Mouse (Mus musculus): Measurements from ENCODE around the gene Senp2. TPM values are rescaled to one million over a fixed set of nuclear protein-coding genes. Genes with fewer than 3 reads are reported as not detected.

Senp2 gene
- polyA plus RNA-seq, 1 experiment from 2014 or later: 37.2 TPM

GRCm38 (mm10) chr16:22061555-22062160 lies 52.4 kb downstream of the Senp2 start:
- H3K27ac ChIP-seq (ENCODE audit: poor library complexity, severe bottlenecking): no peak overlapping the region
- H3K9me3 ChIP-seq (replicated peaks): no peaks in the 10 kb centered on the region
- H3K27me3 ChIP-seq (replicated peaks): no peaks in the 10 kb centered on the region
- no peak overlapping the region for H3K4me2 ChIP-seq
- H3K36me3 ChIP-seq: peaks cover 88% of the 10 kb centered on the region
- no peak overlapping the region for H3K4me3 ChIP-seq
- no peaks in the 10 kb centered on the region for H3K4me1 ChIP-seq (replicated peaks)
- no peak overlapping the region for H3K9ac ChIP-seq
- ATAC-seq (ENCODE audit: insufficient number of reproducible peaks, low FRiP score): no peak
- 78% methylated on average over 14 of the region's 14 CpGs for WGBS

DNA sequence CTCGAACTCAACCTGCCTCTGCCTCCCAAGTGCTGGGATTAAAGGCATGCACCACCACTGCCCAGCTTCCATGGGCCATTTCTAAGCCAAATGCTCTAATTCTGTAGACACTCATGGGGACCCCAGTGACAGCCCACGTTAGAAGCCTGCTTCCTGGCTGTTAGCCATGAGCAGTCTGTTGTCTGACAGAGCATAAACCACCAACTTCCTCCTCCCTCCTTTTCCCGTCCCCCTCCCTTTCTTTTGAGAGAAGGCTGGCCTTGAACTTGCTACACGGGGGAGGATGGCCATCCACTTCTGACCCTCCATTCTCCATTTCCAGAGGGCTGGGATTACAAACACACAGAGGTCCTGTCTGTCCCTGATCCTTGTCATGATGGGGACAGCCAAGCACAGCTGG lies 53.0 kb downstream of the Senp2 start:
- H3K4me3 ChIP-seq: no peak overlapping the region
- no peak overlapping the region for H3K9ac ChIP-seq
- peaks cover 89% of the 10 kb centered on the region for H3K36me3 ChIP-seq
- H3K4me1 ChIP-seq (replicated peaks): no peaks in the 10 kb centered on the region
- H3K27ac ChIP-seq (ENCODE audit: poor library complexity, severe bottlenecking): no peak overlapping the region
- WGBS: 75% methylated on average over 4 of the region's 4 CpGs
- H3K4me2 ChIP-seq: no peak overlapping the region
- ATAC-seq (ENCODE audit: insufficient number of reproducible peaks, low FRiP score): no peak
- H3K9me3 ChIP-seq (replicated peaks): no peaks in the 10 kb centered on the region
- H3K27me3 ChIP-seq (replicated peaks): no peaks in the 10 kb centered on the region

DNA sequence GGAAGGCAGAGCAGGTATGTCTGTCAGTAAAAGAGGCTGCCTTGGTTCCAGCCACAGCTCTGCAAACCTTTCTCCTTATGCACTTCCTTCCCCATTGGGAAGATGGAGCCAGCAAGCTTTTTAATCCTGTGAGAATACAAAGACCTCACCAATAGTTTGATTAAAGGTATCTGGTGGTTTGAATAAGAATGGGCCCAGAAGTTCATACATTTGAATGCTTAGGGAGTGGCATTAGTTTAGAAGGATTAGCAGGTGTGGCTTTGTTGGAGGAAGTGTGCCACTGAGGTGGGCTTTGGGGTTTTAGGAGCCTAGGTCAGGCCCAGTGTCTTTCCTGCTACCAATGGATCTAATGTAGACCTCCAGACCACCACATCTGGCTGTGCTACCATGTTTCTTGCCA lies 56.3 kb downstream of the Senp2 start:
- no peaks in the 10 kb centered on the region for H3K4me1 ChIP-seq (replicated peaks)

GRCm38 (mm10) chr16:22067406-22067805 lies 58.1 kb downstream of the Senp2 start:
- Histone ChIP-seq H3K4me2 (no peak overlapping the region), H3K36me3 (peaks cover 98% of the 10 kb centered on the region), H3K4me1 (replicated peaks) (no peaks in the 10 kb centered on the region), H3K4me3 (no peak overlapping the region), H3K27me3 (replicated peaks) (no peaks in the 10 kb centered on the region), H3K27ac (ENCODE audit: poor library complexity, severe bottlenecking) (no peak overlapping the region), H3K9ac (no peak overlapping the region), H3K9me3 (replicated peaks) (no peaks in the 10 kb centered on the region)
- whole genome bisulfite sequencing: 89% methylated on average over 8 of the region's 8 CpGs
- ATAC-seq (ENCODE audit: insufficient number of reproducible peaks, low FRiP score): no peak

More for the DNA sequence above, 56.3 kb downstream of the Senp2 start:
- H3K36me3 ChIP-seq: peaks cover 100% of the 10 kb centered on the region
- H3K27ac ChIP-seq (ENCODE audit: poor library complexity, severe bottlenecking): no peak overlapping the region
- H3K4me2 ChIP-seq: no peak overlapping the region
- no peak overlapping the region for H3K4me3 ChIP-seq
- H3K27me3 ChIP-seq (replicated peaks): no peaks in the 10 kb centered on the region
- H3K9me3 ChIP-seq (replicated peaks): no peaks in the 10 kb centered on the region
- no peak for ATAC-seq (ENCODE audit: insufficient number of reproducible peaks, low FRiP score)
- H3K9ac ChIP-seq: no peak overlapping the region

GRCm38 (mm10) chr16:22071361-22071760 lies 62.1 kb downstream of the Senp2 start:
- no peak for ATAC-seq (ENCODE audit: insufficient number of reproducible peaks, low FRiP score)
- no peak overlapping the region for H3K4me2 ChIP-seq
- 78% methylated on average over 7 of the region's 7 CpGs for WGBS
- peaks cover 93% of the 10 kb centered on the region for H3K36me3 ChIP-seq
- H3K9ac ChIP-seq: no peak overlapping the region
- H3K27me3 ChIP-seq (replicated peaks): no peaks in the 10 kb centered on the region
- H3K4me3 ChIP-seq: no peak overlapping the region
- no peak overlapping the region for H3K27ac ChIP-seq (ENCODE audit: poor library complexity, severe bottlenecking)
- peaks cover 6% of the 10 kb centered on the region; the same call in 1 of the 2 replicates for H3K4me1 ChIP-seq (replicated peaks)
- H3K9me3 ChIP-seq (replicated peaks): no peaks in the 10 kb centered on the region

GRCm38 (mm10) chr16:22075067-22075466 lies 65.8 kb downstream of the Senp2 start:
- Histone ChIP-seq H3K9me3 (replicated peaks) (no peaks in the 10 kb centered on the region), H3K27me3 (replicated peaks) (no peaks in the 10 kb centered on the region), H3K4me3 (no peak overlapping the region), H3K36me3 (peaks cover 91% of the 10 kb centered on the region), H3K9ac (no peak overlapping the region), H3K4me1 (replicated peaks) (peaks cover 6% of the 10 kb centered on the region; the same call in 1 of the 2 replicates), H3K4me2 (no peak overlapping the region), H3K27ac (ENCODE audit: poor library complexity, severe bottlenecking) (no peak overlapping the region)
- ATAC-seq (ENCODE audit: insufficient number of reproducible peaks, low FRiP score): no peak
- 78% methylated on average over 6 of the region's 6 CpGs for WGBS

DNA sequence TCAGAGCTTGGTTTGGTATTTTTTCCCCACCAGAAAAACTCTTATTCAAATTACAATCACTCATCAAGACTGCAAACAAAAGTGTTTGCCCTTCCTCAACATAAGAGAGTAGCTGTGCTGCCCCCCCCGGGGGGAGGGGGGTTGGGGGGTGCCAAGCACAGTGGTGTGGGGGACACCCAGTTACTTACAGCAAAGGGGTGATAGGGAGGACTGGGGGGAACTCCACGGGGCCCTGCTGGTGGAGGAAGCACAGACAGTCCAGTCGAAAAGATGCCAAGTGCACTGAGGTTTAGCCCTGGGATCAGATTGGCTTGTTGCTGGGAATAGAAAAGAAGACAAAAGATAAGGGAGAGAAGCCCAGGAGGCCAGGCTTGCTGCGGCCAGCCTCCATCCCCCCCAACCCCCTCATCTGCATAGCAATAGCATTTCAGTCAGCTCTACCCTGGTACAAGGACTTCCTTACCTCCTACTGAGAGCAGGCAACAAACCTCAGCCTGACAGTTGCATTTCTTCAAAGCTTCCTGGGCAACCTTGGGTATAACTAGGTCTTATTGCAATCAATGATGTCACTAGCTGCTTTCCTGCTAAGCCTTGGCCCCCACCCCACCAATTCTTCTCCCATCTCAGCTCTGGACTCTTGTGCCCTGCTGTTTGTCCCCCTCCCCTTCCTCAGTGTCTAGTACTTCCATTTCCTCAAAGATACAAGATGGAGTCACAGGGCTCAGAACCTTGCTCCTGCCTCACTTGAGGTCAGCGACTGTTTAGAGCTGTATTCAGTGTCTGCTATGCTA lies 66.7 kb downstream of the Senp2 start:
- no peak for ATAC-seq (ENCODE audit: insufficient number of reproducible peaks, low FRiP score)
- H3K36me3 ChIP-seq: peaks cover 92% of the 10 kb centered on the region
- WGBS: 37% methylated on average over 5 of the region's 5 CpGs

GRCm38 (mm10) chr16:22076620-22076941 lies 67.3 kb downstream of the Senp2 start:
- Histone ChIP-seq H3K4me2 (no peak overlapping the region), H3K36me3 (peaks cover 92% of the 10 kb centered on the region), H3K4me1 (replicated peaks) (peaks cover 6% of the 10 kb centered on the region; the same call in 1 of the 2 replicates), H3K27me3 (replicated peaks) (no peaks in the 10 kb centered on the region), H3K9me3 (replicated peaks) (no peaks in the 10 kb centered on the region), H3K4me3 (no peak overlapping the region), H3K9ac (no peak overlapping the region), H3K27ac (ENCODE audit: poor library complexity, severe bottlenecking) (no peak overlapping the region)
- ATAC-seq (ENCODE audit: insufficient number of reproducible peaks, low FRiP score): no peak
- WGBS: 59% methylated on average over 4 of the region's 4 CpGs

More for the DNA sequence above, 66.7 kb downstream of the Senp2 start:
- Histone ChIP-seq H3K4me3 (no peak overlapping the region), H3K27ac (ENCODE audit: poor library complexity, severe bottlenecking) (no peak overlapping the region), H3K27me3 (replicated peaks) (no peaks in the 10 kb centered on the region), H3K4me1 (replicated peaks) (peaks cover 6% of the 10 kb centered on the region; the same call in 1 of the 2 replicates), H3K9ac (no peak overlapping the region), H3K4me2 (no peak overlapping the region), H3K9me3 (replicated peaks) (no peaks in the 10 kb centered on the region)

DNA sequence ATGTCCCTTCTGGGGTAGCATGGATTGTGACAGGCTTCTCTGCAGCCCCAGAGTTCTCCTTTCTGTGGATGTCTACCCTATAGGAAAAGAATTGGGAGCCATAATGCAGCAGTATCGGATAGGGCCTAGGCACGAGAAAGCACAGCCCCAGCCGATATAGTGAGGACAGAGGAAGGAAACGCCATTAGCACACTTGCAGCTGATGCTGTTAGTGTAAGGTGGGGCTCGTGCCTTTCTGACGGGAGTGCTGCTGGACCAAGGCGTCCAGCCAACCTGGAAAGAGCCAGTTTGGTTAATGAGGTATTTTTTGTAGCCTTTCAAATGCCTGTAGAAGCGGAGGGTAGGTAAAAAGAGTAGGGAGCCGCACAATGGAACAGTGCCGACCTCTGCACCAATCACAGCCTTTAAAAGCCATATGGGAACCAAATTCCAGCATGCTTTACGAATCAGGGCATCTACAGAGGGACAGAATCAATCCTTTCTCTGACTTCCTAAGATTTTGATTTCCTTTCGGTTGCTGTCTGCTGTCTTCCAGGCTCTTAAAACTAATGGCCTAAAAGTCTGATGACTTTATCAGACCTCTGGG lies 70.9 kb downstream of the Senp2 start:
- H3K27me3 ChIP-seq (replicated peaks): no peaks in the 10 kb centered on the region
- peaks cover 82% of the 10 kb centered on the region for H3K36me3 ChIP-seq
- no peak overlapping the region for H3K9ac ChIP-seq
- WGBS: 80% methylated on average over 12 of the region's 12 CpGs
- H3K4me2 ChIP-seq: no peak overlapping the region
- ATAC-seq (ENCODE audit: insufficient number of reproducible peaks, low FRiP score): no peak
- no peak overlapping the region for H3K4me3 ChIP-seq
- peaks cover 6% of the 10 kb centered on the region; the same call in 1 of the 2 replicates for H3K4me1 ChIP-seq (replicated peaks)
- H3K9me3 ChIP-seq (replicated peaks): no peaks in the 10 kb centered on the region
- no peak overlapping the region for H3K27ac ChIP-seq (ENCODE audit: poor library complexity, severe bottlenecking)

GRCm38 (mm10) chr16:22085411-22085810 lies 76.1 kb downstream of the Senp2 start:
- WGBS: 84% methylated on average over 4 of the region's 4 CpGs
- Histone ChIP-seq H3K9me3 (replicated peaks) (no peaks in the 10 kb centered on the region), H3K9ac (no peak overlapping the region), H3K27me3 (replicated peaks) (no peaks in the 10 kb centered on the region), H3K4me2 (no peak overlapping the region), H3K4me3 (no peak overlapping the region), H3K4me1 (replicated peaks) (no peaks in the 10 kb centered on the region), H3K27ac (ENCODE audit: poor library complexity, severe bottlenecking) (no peak overlapping the region), H3K36me3 (peaks cover 63% of the 10 kb centered on the region)
- ATAC-seq (ENCODE audit: insufficient number of reproducible peaks, low FRiP score): no peak

GRCm38 (mm10) chr16:22091255-22091783 lies 82.0 kb downstream of the Senp2 start:
- Histone ChIP-seq H3K9ac (no peak overlapping the region), H3K36me3 (peaks cover 21% of the 10 kb centered on the region), H3K9me3 (replicated peaks) (no peaks in the 10 kb centered on the region), H3K4me1 (replicated peaks) (peaks cover 12% of the 10 kb centered on the region; the same call in 1 of the 2 replicates), H3K4me3 (no peak overlapping the region), H3K27me3 (replicated peaks) (no peaks in the 10 kb centered on the region), H3K27ac (ENCODE audit: poor library complexity, severe bottlenecking) (no peak overlapping the region), H3K4me2 (no peak overlapping the region)
- ATAC-seq (ENCODE audit: insufficient number of reproducible peaks, low FRiP score): no peak
- WGBS: 81% methylated on average over 3 of the region's 3 CpGs

Data from heart, embryonic 12.5 days (tissue).